Mouse (Mus musculus) adrenal gland, adult (tissue): ENCODE results near the gene 4921524J17Rik.

Experiments
- DNase-seq, 2 experiments: peaks; one replicate each; pipeline ENCODE4 v3.0.0; 2022 to 2023; ENCODE audit warnings: low spot score in 1 of 2; ENCODE audit not compliant: inconsistent age in 2 of 2

Gene 4921524J17Rik

DNA sequence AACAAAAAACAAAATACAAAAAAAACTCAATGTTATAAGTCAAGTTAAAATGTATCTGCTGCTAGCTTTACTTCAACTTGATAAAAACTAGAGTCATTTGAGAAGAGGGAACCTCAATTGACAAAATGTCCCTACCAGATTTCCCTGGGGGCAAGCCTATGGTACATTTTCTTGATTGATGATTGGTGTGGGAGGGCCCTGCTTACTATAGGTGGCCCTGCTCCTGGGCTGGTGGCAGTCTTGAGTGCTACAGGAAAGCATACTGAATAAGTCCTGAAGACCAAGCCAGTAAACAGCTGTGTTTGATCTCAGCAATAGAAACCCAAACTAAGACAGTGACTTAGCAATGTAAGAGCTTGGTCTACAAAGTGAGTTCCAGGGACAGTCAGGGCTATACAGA lies 11.5 kb upstream of the 4921524J17Rik start:
- DNase-seq: no peak

DNA sequence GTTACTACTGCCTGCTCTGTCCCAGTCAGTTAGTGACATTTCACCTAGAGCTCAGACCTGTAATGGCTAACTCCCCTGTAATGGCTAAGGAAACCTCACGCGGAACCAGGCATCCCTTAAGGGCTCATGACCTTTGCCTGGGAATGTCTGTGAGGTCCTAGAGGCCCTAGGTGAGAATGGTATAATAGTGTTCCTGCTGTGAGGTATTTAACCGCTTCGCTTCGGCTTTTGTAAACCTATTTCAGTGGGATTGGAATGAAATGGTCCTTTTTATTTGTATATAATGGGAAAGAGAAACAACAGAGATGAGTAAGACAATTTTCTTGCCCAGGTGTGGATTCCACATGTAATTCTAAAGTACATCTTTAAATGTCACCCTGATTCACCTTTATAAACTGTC lies 8.9 kb upstream of the 4921524J17Rik start:
- DNase-seq: no peak

DNA sequence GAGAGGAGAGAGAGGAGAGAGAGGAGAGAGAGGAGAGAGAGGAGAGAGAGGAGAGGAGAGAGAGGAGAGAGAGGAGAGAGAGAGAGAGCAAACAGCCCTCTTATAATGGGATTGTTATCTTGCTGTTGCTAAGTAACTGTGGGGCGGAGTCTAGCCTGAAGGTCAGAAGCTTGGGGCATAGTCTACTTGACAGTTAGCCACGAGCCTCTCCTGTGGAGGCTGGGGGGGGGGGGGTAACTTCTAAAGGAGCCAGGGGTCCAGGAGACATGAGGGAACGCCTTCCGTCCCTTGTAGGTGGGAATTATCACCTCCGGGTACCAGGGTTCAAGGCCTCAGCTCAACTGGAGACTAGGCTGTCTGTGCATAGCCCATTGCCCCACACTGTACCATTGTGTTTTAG lies 3.1 kb upstream of the 4921524J17Rik start:
- peak; percentile 39 to 70 for DNase-seq

DNA sequence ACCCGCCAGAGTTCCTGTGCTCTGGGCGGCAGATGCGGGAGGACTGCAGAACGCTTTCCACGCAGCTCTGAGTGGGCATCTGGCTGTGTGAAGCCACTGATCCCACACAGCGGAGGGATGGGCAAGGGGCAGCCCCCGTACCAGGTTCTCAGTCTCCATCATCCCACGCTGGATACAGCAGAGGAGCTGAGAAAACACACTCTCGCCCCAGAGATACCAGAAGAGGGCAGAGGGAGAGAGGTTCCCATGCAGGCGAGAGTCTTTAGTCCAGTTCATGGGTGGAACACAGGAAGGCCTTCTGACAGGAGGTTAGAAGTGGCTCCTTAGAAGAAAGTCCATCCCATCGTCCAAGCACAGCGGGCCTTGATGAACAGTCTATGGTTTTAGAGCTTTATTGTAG lies 2.2 kb upstream of the 4921524J17Rik start:
- no peak for DNase-seq

DNA sequence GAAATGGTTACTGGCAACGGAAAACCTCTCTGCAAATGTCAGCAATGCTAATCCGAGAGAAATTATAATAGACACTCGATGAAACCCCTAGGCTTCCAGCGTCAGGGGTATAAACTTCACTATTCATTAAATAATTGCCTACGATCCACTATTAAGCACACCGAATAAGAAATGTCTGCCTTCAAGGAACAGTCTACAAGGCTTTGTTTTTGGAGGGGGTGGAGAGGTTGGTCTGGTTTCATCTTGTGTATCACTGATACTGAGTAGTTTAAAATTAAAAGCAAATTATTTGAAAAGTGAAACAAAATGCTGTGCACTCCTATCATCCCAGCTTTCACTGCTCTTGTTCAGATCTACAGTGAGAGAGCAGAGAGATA lies 372 bp upstream of the 4921524J17Rik start:
- DNase-seq: no peak

DNA sequence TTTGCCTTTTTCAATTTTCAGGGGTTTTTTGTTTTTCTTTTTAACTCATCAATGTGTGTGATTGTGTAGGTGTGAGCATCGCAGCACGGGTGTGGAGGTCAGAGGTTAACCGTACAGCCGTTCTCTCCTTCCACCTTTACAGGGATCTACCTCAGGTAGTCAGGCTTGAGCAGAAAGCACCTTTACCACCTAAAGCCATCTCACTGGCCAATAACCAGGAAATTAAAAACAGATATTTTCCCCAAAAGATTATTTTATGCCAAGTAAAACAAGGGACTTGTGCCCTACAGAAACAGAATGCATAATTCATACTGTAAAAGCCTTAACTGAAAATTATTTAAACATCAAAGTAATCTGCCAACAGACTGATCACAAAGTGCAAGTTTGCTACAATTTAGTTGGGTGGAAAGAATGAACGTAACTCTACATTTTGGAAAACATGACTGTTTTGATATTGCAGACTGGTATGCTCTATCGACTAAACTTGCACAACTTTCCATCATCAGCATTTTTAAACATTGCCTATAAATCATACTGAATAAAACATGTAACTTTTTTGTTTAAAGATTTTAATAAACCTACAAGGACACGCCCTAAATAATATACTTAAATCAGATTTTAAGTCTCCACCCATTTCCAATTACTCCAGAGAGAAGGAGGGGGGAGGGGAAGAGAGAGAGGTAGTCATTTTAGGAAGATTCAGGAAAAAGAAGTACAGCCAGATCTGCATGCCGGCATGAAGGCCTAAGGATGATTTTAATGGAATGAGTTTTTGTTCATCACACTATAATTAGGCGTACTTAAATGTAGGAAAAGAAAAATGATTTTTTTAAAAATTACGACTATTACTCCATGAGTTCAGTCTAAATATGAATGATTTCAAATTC lies 1.1 kb downstream of the 4921524J17Rik start:
- peak in 1 of 2 experiments; percentile 77 for DNase-seq

DNA sequence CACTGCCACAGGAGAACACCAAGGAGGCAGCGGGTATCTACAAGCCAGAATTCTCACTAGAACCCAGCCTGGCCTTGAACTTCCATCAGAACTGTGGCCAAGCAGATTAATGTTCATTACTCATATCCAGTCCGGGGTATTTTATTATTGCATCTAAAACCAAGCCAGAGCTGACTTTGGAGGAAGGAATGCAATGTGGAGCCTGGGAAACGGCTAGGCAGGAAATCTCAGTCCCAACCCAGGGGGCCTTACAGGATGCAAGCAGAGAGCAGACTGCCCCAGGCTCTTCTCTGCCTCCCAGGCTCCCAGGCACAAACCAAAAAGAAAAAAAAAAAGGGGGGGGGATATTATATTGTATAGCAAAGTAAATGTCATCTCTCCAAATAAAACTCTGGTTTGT lies 1.8 kb downstream of the 4921524J17Rik start:
- DNase-seq: peak; percentile 84 to 94

DNA sequence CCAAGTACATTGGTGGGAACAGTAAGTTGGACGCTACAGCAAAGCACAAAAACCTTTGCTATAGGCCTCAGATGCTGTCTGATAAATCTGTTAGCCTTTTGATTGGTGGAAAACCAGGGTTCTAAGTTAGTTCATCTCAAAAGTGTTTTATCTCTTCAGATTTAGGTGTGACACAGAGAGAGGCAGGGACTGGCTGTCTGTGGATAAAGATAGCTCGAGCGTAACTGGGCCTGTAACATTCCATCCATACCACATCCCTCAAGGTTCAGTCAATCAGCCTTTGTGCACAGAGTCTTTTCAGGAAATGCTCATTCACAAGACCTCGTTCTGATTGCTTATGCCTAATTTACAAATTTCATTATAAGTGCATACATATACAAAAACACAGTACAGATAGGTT lies 3.4 kb downstream of the 4921524J17Rik start:
- DNase-seq: peak in 1 of 2 experiments; percentile 83

DNA sequence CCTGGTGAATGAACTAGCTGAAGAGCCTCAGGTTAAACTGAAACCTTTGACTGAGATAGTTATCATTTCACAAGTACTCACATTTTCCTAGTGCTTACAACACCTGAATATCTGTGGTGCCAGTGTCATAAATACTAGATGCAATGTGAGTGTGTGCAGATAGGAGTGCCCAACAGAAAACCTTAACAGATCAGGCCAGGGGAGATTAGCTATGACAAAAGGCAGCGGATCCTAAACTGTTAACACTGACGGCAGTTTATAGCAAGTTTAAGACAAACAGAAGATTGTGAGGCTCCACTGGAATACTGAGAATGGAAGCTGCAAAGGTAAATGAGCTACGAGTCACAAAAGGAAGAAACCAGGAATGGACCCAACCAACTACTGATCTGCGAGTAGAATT lies 5.6 kb downstream of the 4921524J17Rik start:
- DNase-seq: no peak

DNA sequence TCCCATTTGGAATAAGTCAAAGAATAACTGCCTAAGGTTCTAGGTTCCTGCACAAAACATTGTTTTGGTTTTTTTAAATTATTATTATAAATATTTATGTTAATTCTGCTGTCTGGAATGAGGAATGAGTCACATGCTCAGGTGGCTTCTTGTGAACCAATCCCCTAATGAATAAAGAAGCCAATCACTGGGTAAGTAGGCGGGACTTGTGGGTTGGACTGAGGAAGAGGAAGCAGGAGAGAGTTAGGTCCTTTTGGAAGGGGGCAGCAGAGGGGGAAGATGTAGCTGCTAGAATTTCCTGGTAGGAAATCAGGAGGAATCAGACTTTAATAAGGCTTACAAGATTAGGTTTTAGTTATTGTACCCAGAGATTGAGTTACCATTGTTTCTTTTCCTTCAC lies 11.3 kb downstream of the 4921524J17Rik start:
- no peak for DNase-seq

DNA sequence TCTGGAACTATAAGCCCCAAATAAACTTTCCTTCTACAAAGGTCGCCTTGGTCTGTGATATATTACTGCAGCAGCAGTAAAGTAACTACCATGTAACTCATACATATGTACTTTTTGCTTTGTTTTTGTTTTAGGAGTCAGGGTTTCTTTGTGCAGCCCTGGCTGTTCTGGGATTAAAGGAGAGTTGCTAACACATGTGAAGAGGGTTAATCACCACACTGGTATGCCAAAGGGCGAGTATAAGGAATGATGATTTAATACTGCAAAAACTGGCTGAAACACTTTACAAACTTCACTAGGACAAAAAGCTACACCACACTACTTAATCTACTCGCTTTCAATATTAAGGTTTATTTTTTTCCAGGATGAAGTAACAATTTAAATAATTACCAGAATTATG lies 24.1 kb downstream of the 4921524J17Rik start:
- no peak for DNase-seq

DNA sequence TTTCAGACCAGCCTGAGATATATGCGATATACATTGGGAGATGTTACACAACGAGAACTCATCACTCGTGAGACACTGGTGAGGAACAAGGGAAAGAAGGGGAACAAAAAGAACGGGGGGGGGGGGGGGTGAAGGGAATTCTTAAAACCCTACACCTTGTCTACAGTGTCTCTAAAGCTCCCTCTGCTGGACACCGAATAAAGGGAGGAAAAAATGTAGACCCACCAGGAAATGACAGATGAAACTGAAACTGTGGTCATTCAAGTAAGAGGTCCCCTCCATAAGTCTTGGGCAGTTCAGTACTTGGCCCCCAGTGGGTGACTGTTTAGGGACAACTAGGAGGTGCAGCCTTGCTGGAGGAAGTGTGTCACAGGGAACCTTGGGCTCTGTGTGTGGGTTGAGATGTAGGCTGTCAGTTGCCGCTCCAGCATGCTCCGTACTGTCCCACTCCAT lies 24.6 kb downstream of the 4921524J17Rik start:
- peak in 1 of 2 experiments; percentile 78 for DNase-seq

DNA sequence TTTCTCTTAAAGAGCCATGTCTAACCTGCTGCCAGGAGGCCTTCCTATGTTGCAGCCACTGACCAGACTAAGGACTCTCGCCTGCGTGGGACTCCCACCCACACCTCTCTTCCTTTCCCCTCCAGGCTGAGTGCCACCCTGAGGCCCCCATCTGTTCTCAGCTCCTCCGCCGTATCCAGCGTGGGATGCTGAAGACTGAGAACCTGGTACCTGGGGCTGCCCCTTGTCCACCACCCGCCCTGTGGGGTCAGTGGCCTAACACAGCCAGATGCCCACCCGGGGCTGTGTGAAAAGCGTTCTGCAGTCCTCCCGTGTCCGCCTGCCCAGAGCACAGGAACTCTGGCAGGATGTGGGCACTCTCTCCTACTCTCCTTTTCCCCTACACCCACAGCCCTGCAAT lies 26.7 kb downstream of the 4921524J17Rik start:
- DNase-seq: no peak

DNA sequence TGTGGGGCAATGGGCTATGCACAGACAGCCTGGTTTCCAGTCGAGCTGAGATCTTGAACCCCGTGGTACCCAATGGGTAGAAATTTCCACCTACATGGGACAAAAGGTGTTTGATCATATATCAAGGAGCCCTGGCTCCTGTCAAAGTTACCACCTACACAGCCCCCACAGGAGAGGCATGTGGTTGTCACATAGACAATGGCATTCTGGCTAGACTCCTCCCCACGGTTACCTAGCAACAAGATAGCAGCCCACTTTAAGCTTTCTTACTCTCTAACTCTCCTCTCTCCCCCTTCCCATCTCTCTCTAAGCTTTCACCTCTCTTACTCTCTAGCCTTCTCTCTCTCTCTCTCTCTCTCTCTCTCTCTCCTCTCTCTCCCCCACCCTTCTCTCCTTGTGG lies 27.2 kb downstream of the 4921524J17Rik start:
- DNase-seq: no peak

DNA sequence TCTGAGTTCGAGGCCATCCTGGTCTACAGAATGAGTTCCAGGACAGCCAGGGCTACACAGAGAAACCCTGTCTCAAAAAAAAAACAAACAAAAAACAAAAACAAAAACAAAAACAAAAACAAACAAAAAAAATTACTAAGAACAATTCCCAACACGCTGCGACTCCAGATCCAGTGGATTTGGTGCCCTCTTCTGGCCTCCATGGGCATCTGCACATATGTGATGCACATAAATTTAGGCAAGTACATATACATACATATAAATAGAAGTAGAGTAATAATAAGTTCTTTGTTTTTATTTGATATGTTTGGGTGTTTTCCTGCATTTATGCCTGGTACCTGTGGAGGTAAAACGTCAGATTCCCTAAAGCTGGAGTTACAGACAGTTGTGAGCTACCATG lies 34.1 kb downstream of the 4921524J17Rik start:
- DNase-seq: no peak

DNA sequence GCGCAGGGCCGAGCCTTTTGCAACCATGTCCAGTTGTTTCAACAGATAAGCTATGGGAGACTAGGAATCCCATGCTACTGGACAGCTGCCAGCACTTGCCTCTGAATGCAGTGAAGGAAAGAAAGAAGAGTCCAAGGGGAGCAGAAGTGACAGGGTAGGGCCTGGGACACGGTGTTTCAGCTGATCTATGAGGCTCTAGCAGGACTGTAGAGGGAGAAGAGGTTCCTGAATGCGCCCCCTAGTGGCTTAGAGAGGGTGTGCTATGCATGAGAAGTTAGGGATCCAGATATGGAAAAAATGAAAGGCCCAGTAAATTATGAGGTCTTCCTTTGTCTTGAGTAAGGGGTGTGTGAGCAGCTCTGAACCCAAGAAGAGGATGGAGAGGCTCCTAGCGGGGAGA lies 35.1 kb downstream of the 4921524J17Rik start:
- peak; percentile 50 to 85 for DNase-seq

DNA sequence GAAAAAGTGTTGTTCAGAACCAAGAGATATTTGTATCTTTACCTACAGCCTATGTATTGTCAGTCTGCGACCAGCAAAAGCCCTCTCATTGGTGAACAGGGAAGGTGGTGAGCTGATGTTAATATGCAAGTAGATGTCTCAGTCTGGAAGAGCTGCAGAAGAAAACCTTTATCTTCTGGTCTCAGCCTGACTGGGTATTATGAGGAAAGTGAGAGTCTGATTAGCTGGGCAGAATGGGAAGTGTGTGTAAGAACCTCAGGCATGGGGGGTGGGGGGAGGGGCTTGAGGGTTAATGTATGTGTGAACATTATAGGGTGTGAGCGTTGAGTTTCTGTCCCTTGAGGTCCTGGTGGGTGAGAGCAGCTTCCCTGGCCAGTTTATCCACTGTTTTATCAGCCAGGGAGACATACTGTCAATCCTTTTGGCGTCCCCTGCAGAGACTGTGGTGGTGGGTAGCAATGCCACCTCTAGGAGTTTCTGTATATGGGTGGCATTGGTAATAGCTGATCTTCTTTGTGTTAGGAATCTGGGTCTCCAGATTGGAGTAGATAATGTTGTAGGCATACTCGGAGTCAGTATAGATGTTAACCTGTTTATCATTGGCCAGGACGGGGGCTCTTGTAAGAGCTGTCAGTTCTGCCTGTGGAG lies 36.1 kb downstream of the 4921524J17Rik start:
- DNase-seq: no peak

DNA sequence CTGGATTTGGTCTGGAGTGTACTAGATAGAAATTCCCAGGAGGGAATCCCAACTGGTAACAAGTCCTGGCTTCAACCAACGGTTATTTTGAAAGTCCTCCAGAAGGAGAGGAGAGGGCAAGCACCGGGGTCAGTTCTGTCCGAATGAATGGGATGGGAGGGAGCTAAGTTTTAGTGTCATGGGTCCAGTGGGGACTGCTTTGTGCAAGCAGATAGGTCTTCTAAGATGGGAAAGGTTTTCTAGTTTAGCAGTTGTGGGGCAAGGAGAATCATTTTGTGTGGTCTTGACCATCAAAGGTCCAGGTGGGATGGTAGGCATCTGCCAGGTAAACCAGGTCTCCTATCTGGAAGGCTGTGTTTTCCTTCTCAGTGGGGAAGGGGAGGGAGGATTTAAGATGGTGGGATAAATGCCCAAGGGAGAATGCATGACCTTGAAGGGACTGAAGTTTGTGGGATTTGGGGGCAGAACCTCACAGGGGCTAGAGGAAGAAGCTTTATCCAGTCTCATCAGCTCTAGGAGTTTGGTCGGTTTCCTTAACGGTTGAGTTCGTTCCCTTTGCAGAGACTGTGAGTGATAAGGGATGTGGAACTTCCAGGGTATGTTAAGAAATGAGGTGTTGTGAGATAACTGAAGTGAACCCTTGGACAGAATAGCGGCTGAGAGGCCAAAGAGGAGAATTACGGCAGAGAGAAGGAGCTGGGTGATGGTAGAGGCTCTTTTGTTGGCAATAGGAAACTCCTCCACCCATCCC lies 36.8 kb downstream of the 4921524J17Rik start:
- no peak for DNase-seq

DNA sequence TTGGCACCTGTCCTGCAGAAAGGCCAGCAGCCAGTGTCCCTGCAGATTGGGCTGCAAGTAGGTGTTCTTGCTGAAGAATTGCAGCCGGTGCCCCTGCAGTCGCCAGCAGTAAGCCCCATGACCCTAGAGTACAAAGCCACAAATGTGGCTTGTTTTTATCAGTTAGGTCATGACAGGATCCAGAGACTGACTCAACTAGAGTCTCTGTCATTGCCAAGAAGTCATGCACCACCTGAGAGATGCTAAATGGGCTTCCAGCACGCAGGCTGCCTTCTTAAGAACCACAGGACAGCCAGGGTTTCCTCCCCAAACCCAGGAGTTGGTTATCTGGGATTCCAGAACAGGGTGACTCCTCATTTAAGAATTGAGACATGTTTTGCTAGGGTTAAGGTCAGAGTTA lies 37.6 kb downstream of the 4921524J17Rik start:
- DNase-seq: no peak

DNA sequence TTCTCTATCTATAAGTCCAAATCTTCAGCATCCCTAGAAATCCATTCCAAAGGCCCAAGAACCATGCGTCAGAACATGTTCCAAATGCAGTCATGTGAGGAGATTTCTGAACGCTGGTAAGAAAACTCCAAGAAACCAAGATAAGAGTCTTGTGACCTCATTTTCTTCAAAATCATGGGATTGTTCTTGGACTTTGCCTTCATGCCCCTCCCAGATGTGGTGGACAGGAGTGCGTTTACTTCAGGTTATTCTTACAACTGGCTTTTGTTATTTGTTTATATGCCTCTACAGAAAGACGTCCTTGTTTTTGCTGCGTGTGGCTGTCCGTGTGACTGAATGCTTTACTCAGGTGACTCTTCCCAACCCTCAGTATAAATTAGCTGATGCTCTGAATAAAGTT lies 39.4 kb downstream of the 4921524J17Rik start:
- DNase-seq: no peak

DNA sequence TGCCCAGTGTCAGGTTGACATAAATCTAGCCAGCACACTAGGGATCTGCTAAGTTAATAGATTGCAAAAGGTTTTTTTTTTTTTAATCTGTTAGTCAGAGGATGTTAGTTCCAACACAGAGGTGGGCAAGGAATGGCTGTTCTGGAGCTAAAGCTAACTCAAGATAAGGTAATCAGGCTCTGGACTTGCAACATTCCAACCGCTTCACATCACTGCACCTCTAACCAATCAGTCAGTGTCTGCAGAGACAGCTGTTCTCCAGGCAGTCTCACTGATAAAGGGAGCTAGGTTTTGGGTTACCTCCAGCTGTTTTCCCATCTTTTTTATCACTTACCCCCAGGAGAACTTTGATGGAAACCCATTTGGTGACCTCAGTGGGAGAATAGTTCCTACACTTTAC lies 41.2 kb downstream of the 4921524J17Rik start:
- DNase-seq: no peak

DNA sequence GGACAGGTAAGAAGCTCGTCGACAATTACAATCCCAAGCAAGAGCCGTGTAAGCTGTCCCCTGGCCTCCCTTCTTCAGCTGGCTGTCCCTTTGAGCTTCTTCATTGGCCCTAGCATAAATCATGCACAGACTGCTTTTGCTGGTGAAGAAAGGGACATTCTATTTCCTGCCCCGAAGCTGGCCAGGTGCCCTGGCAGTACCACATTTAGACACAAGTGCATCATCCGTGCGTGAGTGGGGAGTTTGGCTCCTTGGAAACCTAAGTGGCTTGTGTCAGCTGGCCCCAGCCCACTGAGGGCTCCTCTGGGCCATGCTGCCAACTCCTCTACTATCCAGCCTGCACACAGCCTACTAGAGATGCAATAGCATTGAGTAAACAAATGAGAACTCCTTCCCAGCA lies 46.4 kb downstream of the 4921524J17Rik start, which contains the start of gene Mylk3:
Gene Mylk3, minus strand, starts transcription at position 141 of the 400 bp plus-strand sequence.
- DNase-seq: no peak
